Mouse (Mus musculus) testis, adult 2 months (tissue): ENCODE data around the gene Krt76.

Source experiments
- CTCF ChIP-seq: fragments of 200-500 bp; IDR thresholded peaks from 2 replicates; pipeline ENCODE4 v1.5.1; 2012; ENCODE audit warnings: low read depth, mild to moderate bottlenecking, inconsistent platforms, low read length, moderate library complexity; ENCODE audit not compliant: control insufficient read depth, insufficient read depth, insufficient replicate concordance
- POLR2A ChIP-seq: fragments of 200-500 bp; IDR thresholded peaks from 2 replicates; pipeline ENCODE4 v1.6.1; 2012; ENCODE audit warnings: low read depth, mild to moderate bottlenecking, inconsistent platforms, low read length, moderate library complexity; ENCODE audit not compliant: control insufficient read depth

- no peak for TF ChIP-seq CTCF
- TF ChIP-seq POLR2A, result no peak
Measured at GRCm38 (mm10) chr15:101925041-101925440, 32.3 kb upstream of the Krt76 start.
